Mouse (Mus musculus): ENCODE data around the gene Phf5a. TPM values are rescaled to one million over a fixed set of nuclear protein-coding genes. Genes with fewer than 3 reads are reported as not detected.
"Not testable (repeated sequence)": the region's sequence is repeated elsewhere in the genome, so short reads cannot be mapped to it uniquely, and the experiment has no call there.

The Phf5a gene
- total RNA-seq (2021): 10 to 100 TPM; 62.7 to 71.2 TPM
- long read RNA-seq, experiment 1, transcript Phf5a-201 (4 exons, 1,663 nt): major isoform, 59 of 64 reads
- long read RNA-seq, experiment 1, partial matches to known transcripts: 1 of 64 reads
- long read RNA-seq, experiment 1, other reads (novel, unspliced or antisense): 4 of 64 reads
- long read RNA-seq, experiment 2, transcript Phf5a-201 (4 exons, 1,663 nt): major isoform, 63 of 85 reads
- long read RNA-seq, experiment 2, partial matches to known transcripts: 3 of 85 reads
- long read RNA-seq, experiment 2, other reads (novel, unspliced or antisense): 18 of 85 reads

GRCm38 (mm10) chr15:81871604-81872261 is at the start of gene Phf5a:
Gene Phf5a (minus strand): TSS chr15:81871911.
- DNase-seq (ENCODE audit: low spot score in 2 of 2): peak in 1 of 2 experiments; percentile 63

DNA sequence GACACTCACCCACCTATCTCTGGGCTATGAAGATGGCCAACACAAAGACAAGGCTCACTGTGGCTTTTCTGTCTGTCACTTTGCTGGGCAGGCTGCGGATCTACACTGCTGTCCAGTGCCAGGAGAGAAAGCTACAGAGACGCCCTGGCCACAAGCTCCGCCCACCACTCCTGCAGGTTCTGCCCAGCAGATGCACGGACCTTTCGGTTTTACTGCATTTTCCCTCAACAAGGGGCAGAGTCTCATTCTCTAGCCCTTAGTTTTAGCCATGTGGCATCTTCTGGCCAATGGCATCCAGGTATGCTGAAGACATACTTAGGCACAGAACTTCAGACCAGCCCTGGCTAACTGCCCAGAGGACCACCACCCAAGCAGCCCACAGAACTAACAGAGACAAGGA is 49.5 kb upstream of the Phf5a start:
- DNase-seq (ENCODE audit: low spot score in 2 of 2): no peak

DNA sequence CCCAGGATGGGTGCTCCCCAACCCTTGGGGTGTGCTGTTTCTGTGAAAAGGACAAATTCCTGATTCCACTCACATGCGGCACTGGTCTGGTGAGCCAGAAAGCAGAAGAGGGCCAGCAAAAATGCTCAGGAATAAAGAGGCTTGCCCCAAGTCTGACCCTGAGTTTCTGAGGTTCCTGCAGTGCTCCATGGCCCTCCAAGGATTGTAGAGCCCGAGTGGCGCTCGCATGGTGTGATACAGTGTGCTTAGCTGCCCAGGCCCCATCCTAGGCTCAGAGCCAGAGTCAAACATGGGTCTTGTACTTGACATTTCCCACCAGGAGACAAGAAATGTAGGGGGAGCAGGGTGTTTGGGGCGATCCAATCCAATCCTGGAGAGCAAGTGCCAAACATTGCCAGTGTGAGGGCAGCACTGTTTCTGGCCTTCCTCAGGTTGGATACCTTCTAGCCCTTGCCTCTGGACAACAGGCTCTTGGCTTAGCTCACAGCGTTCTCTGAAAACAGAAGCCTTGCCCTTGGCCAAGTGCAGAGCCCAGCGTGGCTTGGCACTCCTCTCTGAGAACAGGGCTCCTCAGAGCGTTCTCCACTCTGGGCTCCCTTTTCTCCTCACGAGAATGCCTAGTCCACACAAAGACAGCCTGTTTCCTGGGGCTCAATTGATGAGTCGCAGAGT is 49.0 kb upstream of the Phf5a start:
- no peak for DNase-seq (ENCODE audit: low spot score in 2 of 2)

GRCm38 (mm10) chr15:81919062-81919461 is 47.4 kb upstream of the Phf5a start:
- DNase-seq (ENCODE audit: low spot score in 2 of 2): no peak

- peak in 1 of 2 experiments; percentile 56 for DNase-seq (ENCODE audit: low spot score in 2 of 2)
Observed at GRCm38 (mm10) chr15:81917621-81918463, 46.1 kb upstream of the Phf5a start.

DNA sequence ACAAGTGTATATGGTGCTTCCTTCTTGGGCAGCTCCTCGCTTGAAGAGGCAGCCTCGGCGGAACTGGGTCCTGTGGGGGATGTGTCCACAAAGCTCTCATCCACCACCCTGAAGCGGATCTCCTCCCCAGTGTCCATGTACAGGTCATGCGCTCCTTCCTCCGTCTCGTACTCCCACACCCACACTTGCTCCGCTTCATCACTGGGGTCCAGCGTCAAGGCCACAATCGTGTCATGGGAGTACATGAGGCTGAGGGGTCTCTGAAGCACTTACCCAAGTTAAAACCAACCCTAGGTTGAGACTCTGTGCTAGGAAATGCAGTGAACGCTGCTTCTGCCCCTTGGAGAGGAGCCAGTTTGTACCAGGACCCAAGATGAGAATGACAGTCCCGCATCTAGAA is 45.5 kb upstream of the Phf5a start:
- no peak for DNase-seq (ENCODE audit: low spot score in 2 of 2)

GRCm38 (mm10) chr15:81915663-81916062 is 44.0 kb upstream of the Phf5a start:
- no peak for DNase-seq (ENCODE audit: low spot score in 2 of 2)

DNA sequence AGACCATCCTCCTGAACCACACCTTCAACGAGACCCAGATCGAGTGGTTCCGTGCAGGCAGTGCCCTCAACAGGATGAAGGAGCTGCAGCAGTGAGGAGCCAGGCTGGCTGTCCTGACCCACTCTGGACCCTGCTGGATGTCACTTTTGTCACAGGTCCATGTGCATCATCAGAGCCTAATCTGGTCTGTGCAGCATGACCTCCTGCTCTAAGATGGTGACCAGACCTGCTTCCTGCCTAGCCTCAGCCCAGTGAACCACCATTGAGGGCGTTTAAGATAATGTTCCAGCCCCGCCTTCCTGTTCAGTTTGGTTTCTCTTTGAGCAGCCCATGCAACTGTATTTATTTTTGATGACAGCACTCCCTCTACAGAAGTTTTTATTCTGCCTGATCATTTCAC is 43.0 kb upstream of the Phf5a start:
- DNase-seq (ENCODE audit: low spot score in 2 of 2): no peak

GRCm38 (mm10) chr15:81912498-81912897 is 40.8 kb upstream of the Phf5a start:
- DNase-seq (ENCODE audit: low spot score in 2 of 2): no peak

- not testable (repeated sequence) for DNase-seq (ENCODE audit: low spot score in 2 of 2)
Observed at GRCm38 (mm10) chr15:81908767-81909166, 37.1 kb upstream of the Phf5a start.

- no peak for DNase-seq (ENCODE audit: low spot score in 2 of 2)
Observed at GRCm38 (mm10) chr15:81907953-81908352, 36.2 kb upstream of the Phf5a start.

DNA sequence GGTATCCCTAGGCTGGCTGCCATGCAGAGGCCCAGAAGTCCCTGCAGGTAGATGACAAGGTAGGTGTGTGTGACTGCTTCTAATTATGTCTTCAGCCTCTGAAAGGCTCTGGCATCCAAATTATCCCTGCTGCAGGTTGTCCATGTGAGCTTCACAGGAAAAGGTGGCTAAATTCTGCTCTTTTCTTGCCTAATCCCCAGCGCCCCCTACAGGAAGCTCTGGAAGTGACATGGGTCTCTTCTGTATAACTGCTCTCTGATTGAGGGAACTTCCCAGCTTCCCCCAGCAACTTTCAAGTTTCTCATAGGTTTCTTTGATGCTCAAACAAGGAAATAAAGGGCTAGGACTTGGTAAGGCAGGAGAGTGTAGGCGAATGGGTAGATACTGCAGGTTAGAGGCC is 33.2 kb upstream of the Phf5a start:
- DNase-seq (ENCODE audit: low spot score in 2 of 2): peak in 1 of 2 experiments; percentile 66

DNA sequence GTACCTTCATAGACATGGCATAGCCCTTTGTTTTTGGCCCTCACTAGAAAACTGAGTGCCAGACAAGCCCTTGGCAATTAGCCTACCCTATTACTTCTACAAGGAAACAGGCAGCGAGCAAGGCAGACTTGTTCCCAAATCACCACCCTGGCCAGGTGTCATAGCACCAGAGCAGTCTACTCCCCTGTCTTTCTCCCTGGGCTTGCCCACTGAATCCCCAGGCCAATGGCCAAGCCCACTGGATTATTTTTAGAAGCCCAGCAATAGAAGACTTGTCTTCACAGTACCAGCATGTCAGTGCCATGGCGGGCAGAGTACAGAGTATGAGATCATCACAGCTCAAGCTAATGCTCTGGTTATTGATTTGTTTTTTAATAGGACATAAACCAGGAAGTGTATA is 27.0 kb upstream of the Phf5a start:
- no peak for DNase-seq (ENCODE audit: low spot score in 2 of 2)

GRCm38 (mm10) chr15:81897607-81898285 is 26.0 kb upstream of the Phf5a start:
- DNase-seq (ENCODE audit: low spot score in 2 of 2): no peak

DNA sequence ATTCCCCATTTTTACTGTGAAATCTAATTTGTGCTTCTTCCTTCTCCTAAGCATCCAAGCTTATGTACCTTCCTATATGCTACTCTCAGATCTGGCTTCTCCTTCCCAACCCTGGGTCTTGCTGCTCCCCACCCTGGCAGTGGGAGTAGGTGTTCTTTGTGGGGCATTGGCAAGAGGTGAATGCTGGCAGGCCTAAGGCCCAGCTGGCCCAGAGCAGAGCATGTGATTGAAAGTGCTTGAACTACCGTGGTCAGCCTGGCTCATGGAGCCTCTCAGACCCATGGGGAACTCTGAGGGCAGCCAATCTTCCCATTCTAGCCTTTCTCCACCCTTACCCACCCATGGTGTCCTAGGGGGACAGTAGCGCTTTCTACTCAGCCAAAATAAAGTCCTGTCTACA is 24.7 kb upstream of the Phf5a start:
- DNase-seq (ENCODE audit: low spot score in 2 of 2): no peak

DNA sequence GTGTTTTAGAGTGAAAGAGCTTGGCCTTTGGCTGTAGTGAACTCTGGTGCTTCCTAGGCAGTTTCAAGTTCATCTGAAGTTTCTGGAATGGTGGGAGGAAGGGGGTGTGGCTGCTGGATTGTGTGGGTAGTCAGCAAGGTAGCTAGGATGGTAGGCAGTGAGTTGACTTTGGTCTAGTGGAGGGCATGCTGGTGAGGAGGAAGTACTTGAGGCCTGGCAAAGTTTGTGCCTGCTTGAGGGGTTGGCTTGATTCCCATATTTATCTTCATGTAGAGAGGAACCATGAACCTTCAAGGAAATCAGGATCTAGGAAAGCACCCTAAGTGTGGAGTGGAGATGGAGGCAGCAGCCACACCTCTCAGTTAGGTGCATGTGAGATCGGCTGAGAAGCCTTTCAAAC is 22.3 kb upstream of the Phf5a start:
- DNase-seq (ENCODE audit: low spot score in 2 of 2): no peak

DNA sequence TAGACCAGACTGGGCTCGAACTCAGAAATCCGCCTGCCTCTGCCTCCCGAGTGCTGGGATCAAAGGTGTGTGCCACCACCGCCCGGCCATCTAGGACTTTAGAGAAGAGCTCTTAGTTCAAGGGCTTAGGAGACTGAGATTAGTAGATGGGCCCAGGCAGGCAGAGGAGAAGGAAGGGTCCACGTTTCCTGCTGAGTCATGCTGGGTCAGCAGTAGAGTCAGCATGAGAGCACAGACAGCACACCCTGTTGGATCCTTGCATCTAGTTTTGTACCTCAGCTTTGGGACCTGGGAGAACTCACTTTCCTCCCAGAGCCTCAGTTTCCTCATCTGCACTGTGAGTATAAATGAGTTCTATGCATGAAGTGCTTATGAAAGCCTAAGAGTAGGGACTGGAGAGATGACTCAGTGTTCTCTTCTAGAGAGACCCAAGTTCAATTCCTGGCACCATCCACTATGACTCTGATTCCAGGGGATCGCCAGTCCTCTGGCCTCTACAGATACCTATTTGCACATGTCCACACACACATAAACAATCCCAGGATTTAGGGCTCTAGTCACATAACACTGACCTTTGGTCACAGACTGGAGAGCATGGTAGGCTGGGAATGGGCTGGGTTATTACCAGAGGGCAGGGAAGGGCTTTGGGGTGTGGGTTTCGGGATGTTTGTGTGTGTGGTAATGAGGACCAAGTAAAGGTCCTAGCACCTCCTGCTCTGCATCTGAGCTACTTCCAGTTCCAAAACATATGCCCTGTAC is 20.3 kb upstream of the Phf5a start:
- no peak for DNase-seq (ENCODE audit: low spot score in 2 of 2)

- DNase-seq (ENCODE audit: low spot score in 2 of 2): no peak
Observed at GRCm38 (mm10) chr15:81891140-81891802, 19.6 kb upstream of the Phf5a start.

- DNase-seq (ENCODE audit: low spot score in 2 of 2): no peak
Observed at GRCm38 (mm10) chr15:81889175-81889574, 17.5 kb upstream of the Phf5a start.

All from adrenal gland, postnatal 4 days (tissue).